Mouse (Mus musculus): ENCODE results near the gene Ndufaf5. TPM values are rescaled to one million over a fixed set of nuclear protein-coding genes. Genes with fewer than 3 reads are reported as not detected.
"Not testable (repeated sequence)": the region's sequence is repeated elsewhere in the genome, so short reads cannot be mapped to it uniquely, and the experiment has no call there.

Ndufaf5 gene
- total RNA-seq (2021), result 10 to 100 TPM; 24.9 to 27.2 TPM
- long read RNA-seq, experiment 1, transcript Ndufaf5-201 (11 exons, 1,166 nt), result major isoform, 21 of 28 reads
- long read RNA-seq, experiment 1, partial matches to known transcripts, result 4 of 28 reads
- long read RNA-seq, experiment 1, other reads (novel, unspliced or antisense), result 3 of 28 reads
- long read RNA-seq, experiment 2, transcript Ndufaf5-201 (11 exons, 1,166 nt), result major isoform, 22 of 28 reads
- long read RNA-seq, experiment 2, partial matches to known transcripts, result 2 of 28 reads
- long read RNA-seq, experiment 2, other reads (novel, unspliced or antisense), result 4 of 28 reads

DNA sequence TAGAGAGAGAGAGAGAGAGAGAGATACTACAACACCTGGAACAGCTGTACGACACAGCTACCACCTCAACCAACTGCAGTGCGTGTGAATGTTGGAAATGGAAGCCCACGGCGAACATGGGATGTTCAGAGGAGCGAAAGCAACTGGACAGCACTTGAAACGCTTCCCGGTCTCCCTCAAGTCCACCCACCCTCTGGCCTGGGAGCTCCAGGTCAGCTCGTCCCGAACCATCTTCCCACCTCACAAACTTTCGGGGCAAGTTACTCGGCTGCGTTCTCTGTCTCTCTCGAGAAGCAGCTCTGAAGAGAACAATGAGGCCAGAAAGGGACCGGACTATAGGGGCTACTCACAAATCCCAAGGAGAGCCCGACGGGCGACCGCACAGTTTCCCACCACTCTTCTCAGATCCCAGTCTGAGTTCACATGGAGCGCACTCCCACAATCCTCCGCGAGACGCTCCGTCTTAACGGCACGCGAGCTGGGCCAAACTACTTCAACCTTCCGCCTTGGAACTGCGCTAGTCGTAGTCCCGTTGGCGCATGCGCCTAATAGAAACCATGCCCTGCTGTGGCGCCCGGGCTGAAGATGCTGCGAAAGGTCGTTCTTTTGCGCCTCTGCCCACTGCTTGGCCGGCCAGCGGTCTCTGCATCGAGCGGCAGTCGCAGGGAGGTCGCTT is at the start of gene Ndufaf5, which contains the start of gene Esf1:
TSS of gene Ndufaf5 (plus strand) at position 523 of the 676 bp plus-strand sequence.
TSS of gene Esf1 (minus strand) at position 438 of the 676 bp plus-strand sequence.
- intact Hi-C loops (cut with DNase I; ENCODE audit: low total_unique reads), result no loop called here
- peak; percentile 95 for DNase-seq

DNA sequence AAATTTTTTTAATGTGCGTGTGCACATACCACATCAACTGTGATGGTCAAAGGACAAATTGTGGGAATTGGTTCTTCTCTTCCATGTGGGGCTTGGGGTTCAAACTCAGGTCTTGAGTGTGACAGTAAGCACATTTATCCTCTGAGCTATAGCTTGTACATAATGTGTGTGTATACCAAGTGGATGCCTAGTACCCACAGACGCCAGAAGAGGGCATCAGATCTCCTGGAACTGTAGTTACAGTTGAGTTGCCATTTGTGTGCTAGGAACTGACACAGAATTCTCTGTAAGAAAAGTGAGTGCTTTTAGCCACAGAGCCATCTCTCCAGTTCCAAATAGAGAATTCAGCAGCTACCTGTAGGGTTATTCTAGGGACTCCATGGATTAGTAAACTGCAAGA is 44.9 kb upstream of the Ndufaf5 start:
- DNase-seq, result no peak
- intact Hi-C loops (cut with DNase I; ENCODE audit: low total_unique reads), result no loop called here

DNA sequence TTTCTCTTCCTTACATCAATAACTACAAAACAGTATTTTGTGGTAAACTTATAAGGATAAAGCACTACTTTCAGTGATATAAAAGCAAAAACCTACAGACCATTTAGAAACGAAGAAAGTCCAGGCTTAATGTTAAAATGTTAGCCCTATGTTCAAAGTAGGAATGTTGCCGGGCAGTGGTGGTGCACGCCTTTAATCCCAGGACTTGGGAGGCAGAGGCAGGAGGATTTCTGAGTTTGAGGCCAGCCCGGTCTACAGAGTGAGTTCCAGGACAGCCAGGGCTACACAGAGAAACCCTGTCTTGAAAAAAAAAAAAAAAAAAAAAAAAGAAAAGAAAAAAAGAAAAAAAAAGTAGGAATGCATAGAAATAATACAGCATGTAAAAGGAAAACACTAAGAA is 18.7 kb upstream of the Ndufaf5 start, which contains the start of gene Gm17374:
TSS of gene Gm17374 (plus strand) at position 301 of the 400 bp plus-strand sequence.
- DNase-seq; intact Hi-C loops (cut with DNase I; ENCODE audit: low total_unique reads): not testable (repeated sequence)

DNA sequence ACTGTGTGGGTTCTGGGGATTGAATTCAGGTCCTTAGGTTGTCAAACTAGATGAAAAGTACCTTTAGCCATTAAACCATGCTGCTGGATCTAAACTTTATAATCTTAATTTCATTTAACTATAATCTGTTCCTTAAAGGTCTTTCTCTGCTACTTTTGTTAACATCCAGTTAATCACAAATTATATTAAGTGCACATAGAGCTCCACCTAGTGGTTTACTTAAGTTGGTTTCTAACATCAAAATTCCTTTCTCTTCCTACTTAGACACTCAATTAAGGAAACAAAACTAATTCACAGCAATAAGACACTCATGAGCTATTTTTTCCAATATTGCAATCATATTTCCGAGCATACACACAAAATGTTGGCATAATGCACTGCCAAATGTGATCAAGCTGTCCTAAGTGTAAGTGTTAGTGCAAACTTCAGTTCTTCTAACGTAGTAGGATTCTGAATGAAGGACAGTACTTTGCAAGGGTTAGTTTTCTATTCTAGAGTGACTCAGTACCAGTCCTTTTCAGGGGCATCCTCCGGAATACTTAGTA is 11.2 kb upstream of the Ndufaf5 start:
- intact Hi-C loops (cut with DNase I; ENCODE audit: low total_unique reads), result no loop called here
- DNase-seq, result no peak

DNA sequence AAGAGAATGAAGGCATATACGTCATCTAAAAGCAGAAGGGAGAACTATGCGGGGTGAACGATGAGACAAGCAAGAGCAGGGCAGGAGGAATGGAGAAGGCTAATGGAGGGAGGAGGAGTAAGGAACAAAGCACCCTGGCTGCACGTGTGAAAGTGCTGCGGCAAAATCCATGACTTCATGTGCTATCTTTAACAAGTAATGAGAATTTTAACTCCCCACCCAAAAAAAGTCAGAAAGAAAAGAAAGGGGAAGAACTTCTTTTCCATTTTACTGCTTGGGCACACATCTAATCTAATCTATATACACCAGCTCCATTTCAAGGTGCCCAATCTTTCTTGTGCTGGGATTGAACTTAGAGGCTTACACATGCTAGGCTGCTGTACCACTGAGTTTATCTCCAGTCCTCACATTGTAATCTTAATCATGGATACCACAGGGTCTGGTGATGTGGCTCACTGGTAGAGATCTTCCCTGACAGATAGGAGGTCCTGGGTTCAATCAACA is 7.0 kb upstream of the Ndufaf5 start:
- intact Hi-C loops (cut with DNase I; ENCODE audit: low total_unique reads), result no loop called here
- no peak for DNase-seq

DNA sequence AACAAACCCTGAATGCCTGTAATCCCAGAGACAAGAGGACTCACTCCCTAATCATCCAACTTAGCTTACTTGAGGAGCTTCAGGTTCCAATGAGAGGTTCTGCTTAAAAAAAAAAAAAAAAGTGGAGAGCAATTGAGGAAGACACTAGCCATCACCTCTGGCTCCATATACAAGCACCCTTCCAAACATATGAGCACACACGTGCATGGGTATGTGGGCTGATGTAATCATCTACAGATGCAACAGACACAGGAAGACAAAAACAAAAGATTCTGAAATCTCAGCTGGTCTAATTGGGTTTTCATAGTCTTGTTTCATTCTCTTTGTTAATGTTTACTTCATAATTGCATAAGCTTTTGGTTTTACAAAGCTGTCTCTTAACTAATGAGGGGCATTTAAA is 1.4 kb upstream of the Ndufaf5 start:
- intact Hi-C loops (cut with DNase I; ENCODE audit: low total_unique reads), result no loop called here
- no peak for DNase-seq

DNA sequence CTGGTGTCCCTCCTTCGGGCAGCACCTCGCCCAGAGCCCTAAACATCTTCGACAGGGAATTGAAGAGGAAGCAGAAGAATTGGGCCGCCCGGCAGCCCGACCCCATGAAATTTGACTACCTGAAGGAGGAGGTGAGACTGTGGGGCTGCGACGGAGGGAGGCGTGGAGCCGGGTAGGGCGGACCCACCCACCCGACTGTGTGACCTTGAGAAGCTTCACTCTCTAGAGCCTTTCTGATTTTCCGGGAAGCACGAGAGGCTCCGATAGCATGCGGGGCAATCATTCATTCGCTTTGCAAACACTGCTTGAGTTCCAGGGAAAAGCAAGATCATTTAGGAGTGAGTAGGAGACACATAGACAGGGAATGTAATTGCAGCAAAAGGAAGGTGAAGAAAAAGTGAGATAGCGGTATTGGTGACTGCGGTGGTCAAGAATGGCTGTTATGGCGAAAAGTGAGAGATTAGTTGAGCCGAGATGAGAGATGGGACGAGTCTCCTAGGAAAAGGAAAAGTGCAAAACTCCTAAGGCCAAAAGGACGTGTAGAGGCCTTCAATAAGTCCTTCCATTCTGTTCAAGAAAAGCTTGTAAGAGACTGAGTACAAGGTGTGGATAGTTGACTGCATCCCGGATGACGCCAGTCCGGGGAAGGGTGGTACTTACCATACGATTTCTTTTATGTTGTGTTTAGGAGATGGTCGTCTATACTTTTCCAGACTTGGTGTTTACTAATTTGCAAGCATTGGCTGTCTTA is 529 bp downstream of the Ndufaf5 start:
- DNase-seq, result no peak
- intact Hi-C loops (cut with DNase I; ENCODE audit: low total_unique reads), result no loop called here

DNA sequence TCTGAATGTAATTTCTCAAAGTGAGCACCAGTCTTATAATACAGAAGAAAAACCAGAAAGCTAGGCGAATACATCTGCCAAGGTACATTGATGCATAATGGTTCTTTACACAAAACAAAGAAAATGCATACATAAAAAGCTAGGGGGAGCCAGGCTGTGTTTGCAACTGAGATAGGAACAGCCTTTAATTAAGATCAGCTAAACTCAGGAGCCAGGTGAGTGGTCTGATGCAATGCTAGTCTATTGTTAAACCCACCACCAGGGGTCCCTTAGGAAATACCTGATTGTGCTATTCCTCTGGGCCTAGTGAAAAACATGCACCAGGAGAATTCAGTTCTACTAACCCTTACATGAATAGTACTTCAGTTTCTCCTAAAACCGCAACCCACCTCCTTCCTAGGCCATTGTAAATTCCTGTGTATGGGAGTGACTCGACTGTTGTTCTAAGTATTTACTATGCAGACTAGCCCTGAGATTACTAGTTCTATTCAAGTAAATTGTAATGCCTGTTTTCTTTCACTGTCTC is 15.3 kb downstream of the Ndufaf5 start:
- intact Hi-C loops (cut with DNase I; ENCODE audit: low total_unique reads); DNase-seq: not testable (repeated sequence)

DNA sequence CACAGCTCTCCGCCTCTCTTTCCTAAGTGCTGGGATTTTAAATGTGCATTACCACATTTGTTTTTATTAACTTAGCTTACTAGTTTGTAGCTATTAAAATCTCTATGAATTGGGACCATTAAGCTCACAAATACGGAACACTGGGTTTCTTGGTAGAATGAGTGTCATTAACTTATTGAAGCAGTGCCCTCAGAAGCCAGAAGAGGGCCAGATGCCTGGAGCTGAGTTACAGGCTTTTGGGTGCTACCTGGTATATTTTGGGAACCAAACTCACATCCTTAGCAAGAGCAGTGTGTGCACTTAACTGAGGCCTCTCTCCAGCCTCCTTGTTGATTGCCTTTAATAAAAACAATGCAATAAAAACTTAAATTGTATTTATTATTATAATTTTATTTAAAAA is 30.3 kb downstream of the Ndufaf5 start:
- intact Hi-C loops (cut with DNase I; ENCODE audit: low total_unique reads), result no loop called here
- no peak for DNase-seq

DNA sequence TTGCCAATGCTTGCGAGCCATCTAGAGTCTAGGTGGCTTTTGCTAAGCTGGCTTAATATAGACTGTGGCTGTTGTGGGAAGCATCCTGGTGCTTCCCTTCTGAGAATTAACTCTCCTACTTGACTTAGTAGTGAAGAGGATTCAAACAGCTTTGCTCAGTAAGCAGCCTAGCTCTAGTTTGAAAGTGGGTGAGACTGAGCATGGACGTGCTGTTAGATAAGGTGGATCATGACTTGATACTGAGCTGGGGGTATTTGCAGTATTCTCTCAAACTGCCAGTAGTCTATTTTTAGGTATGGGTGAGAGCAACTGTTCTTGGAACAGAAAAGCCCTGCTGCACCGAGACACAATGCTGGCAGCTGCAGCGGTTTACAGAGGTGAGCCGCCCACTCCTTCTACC is 32.1 kb downstream of the Ndufaf5 start:
- no peak for DNase-seq

DNA sequence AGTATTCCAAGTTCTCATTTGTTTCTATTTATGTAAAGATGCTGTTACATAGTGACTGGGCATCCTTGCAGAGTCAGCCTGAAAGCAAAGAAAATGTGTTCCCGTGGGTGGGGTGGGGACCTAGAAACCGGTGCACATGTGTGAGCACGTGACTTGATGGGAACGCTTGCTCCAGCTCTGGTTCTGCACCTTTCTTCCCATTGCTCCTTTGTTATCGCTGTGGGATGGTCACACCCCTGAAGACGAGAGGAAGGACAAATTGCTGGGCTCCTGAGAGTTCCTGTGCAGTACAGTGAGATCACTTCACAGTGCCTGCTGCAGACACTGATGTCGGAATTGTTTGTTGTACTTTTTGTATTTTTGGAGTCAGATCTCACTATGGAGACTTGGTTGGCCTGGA is 33.3 kb downstream of the Ndufaf5 start:
- intact Hi-C loops (cut with DNase I; ENCODE audit: low total_unique reads), result no loop called here
- DNase-seq, result no peak

More for the DNA sequence above, 32.1 kb downstream of the Ndufaf5 start:
- intact Hi-C loops (cut with DNase I; ENCODE audit: low total_unique reads), result no loop called here

DNA sequence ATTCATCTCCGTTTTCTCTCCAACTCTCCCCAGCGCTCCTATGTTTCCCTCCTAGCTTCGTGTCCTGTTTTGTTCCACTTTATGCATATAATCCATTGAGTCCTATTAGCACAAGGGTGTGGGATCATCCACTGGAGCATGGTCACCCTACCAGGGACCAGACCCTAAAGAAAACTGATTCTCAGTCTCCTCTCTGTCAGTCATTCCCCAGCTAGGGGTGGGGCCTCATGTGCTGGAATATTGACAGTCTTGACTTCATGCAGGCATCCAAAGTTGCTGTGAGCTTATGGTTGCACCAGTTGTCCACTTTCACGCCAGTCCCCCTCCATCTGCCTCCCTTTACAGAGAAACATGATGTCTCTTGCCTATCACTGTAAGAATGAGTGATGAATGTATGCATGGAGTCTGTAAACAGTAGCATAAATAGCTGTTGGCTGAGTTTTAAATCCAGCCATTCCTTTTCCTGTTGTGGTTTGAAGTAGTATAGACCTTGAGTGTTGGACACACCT is 44.1 kb downstream of the Ndufaf5 start:
- intact Hi-C loops (cut with DNase I; ENCODE audit: low total_unique reads), result no loop called here
- no peak for DNase-seq

DNA sequence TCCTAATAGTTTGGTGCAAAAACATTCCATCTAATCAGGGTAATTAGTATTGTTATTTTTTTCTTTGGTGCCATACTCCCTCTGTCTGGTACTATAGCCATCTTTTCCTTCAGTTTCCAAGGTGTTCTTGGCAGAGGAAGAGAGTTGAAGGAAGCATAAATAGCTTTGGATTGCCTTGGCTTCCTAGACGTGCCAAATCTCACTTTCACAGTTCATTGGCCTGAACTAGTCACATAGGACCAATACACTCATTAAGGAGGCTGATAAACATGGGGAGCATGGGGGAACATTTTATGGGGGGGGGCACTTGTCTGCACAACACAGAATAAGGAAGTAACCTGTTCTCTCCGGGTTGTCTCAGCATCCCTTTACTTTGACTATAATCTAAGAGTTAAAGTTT is 45.0 kb downstream of the Ndufaf5 start:
- intact Hi-C loops (cut with DNase I; ENCODE audit: low total_unique reads), result no loop called here
- no peak for DNase-seq

DNA sequence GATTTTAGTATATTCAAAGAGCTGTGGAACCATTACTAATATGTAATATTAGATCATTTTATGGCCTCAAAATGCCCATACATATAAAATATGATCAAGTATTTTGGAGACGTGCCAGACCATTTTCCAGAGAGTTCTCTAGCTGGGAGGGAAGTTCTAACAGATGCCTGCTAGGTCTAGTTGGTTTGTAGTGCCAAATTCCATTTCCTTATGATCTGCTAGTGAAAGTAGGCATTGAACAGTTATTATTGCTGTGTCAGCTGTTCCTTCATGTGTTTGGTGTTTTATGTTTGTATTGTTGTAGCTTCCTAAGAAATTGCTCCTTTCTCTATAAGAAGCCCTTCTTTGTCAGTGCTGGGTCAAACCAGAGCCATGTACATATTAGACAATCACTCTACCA is 45.5 kb downstream of the Ndufaf5 start:
- DNase-seq, result no peak
- intact Hi-C loops (cut with DNase I; ENCODE audit: low total_unique reads), result no loop called here

DNA sequence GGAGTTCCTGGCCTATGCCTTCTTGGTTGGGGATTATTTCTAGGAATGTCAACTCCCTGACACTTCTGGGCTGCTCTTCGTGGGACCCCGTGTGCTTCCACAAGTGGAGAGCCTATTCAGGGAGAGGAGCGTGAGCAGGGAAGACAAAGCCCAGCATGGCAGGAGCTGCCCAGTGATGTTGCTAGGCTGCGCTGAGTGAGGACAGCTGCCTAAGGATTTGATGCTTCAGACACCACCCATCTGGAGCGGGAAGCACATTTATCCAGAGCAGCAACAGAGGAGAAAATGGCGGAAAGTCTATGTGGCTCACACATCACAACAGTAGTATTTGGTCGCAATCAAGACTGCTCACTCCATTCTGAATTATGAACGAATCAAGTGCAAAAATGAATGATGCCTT is 49.9 kb downstream of the Ndufaf5 start:
- no peak for DNase-seq
- intact Hi-C loops (cut with DNase I; ENCODE audit: low total_unique reads), result no loop called here

DNA sequence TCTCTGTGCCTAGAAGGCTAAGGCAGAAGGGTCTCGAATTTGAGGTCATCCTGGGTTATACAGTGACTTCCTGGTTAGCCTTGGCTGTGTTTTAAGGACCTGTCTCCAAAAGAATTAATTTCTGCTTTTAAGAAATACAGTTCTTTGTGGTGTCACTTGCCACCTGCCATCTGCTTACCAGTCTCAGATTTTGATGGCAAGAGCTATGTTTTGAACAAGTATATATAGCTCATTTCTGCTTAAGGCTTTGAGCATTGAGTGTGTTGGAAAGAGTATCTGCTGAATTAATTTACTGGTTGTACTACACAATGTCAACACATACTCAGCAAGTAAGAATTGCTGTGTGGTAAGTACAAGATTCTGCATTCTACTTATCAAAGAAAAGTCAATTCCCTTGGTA is 59.8 kb downstream of the Ndufaf5 start:
- intact Hi-C loops (cut with DNase I; ENCODE audit: low total_unique reads), result no loop called here
- DNase-seq, result no peak

DNA sequence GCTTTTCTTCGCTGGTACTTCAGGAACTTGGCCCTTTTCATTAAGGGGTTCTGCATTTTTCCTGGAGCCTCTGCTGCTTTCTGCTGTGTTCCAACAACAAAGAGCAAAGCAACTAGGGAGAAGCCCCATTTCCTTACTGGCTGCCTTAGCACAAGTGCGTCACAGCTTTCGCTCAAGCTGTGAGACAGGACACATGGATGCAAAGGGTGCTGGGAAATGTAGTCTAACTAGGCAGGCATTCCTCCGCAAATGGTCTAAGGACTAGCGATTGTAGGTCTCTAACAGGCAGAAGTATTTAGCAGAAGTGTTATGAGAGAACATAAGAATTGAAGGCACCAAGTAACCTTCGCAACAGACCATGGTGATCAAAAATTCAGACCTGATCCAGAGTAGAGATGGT is 66.8 kb downstream of the Ndufaf5 start:
- intact Hi-C loops (cut with DNase I; ENCODE audit: low total_unique reads), result no loop called here
- no peak for DNase-seq

DNA sequence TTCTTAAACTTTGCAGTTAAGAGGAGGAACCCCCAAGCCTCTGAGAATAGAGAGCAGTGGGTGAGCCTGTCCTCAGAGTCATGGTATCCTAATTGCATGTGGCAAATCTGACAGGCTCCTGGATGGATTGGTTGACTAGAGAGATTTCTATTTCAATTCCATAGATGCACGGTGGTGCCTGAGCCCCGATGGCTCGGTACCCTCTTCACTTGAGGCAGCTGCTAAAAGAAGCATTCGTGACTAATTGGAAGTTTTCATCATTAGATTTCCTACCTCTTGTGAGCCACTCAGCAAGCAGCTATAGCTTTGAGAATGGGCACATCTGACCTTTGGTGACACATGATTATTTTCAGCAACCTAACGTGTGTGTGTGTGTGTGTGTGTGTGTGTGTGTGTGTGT is 71.9 kb downstream of the Ndufaf5 start:
- intact Hi-C loops (cut with DNase I; ENCODE audit: low total_unique reads), result no loop called here
- DNase-seq, result no peak

DNA sequence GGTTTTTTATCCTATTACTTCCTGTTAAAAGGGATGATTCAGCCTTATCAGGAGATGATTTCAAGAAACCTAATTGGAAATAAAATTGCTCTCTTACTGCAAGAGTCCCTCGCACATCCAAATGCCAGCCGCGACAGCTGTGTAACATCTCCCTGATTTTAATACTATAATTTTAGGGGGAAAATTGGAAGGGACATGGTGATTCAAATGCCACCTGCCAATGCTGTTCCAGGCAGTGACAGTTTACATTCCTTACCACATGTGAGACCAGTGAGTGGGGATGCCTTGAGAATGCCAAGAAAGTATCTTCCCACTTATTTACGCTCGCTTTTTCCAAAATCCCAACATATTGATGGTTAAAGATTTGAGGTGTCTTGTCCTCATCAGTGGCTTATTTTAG is 72.7 kb downstream of the Ndufaf5 start:
- no peak for DNase-seq
- intact Hi-C loops (cut with DNase I; ENCODE audit: low total_unique reads), result no loop called here
